Mouse (Mus musculus) E14TG2a.4 (cell line): ENCODE results near the gene Kcnd3.

Source experiments
- H3K27me3 ChIP-seq: 2 replicates; pipeline ENCODE4 v1.6.1; 2014; ENCODE audit warnings: low read length, control low read depth; ENCODE audit not compliant: insufficient read depth
- H3K36me3 ChIP-seq: 2 replicates; pipeline ENCODE4 v1.6.1; 2014; ENCODE audit warnings: low read length, control low read depth; ENCODE audit not compliant: insufficient read depth
- H3K4me1 ChIP-seq: replicated peaks from 2 replicates; pipeline ENCODE4 v1.6.1; 2014; ENCODE audit warnings: low read depth, low read length, control low read depth
- H3K4me3 ChIP-seq: replicated peaks from 2 replicates; pipeline ENCODE4 v1.5.1; 2014; ENCODE audit warnings: mild to moderate bottlenecking, low read length
- H3K9me3 ChIP-seq: 2 replicates; pipeline ENCODE4 v1.6.1; 2014; ENCODE audit warnings: low read length, control low read depth
- CTCF ChIP-seq: conservative IDR thresholded peaks from 2 replicates; pipeline ENCODE4 v1.5.1; 2014; ENCODE audit warnings: low read length
- NANOG ChIP-seq: IDR thresholded peaks from 2 replicates; pipeline ENCODE4 v1.6.1; 2014; ENCODE audit warnings: borderline replicate concordance, low read length, mixed read lengths
- POU5F1 ChIP-seq: IDR thresholded peaks from 2 replicates; pipeline ENCODE4 v1.6.1; 2014; ENCODE audit warnings: low read length, borderline replicate concordance

Kcnd3 gene

DNA sequence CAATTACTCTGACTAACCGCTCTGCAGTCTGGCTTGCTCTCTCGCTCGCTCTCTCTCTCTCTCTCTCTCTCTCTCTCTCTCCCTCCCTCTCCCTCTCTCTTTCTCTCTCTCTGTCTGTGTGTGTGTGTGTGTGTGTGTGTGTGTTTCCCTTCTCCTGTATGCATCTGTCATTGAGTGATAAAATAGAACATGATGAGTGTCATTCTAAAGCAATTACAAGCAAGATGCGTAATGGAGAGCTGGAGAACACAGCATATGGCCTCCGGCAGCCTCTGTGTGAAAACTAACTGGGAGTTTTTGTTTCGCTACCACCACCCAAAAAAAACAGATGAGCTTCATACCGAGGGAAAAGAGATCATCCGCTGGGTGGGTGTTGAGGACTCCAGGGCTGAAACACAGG is 29.3 kb downstream of the Kcnd3 start:
- H3K36me3 ChIP-seq, result no peaks in the 10 kb centered on the region
- no peaks in the 10 kb centered on the region for H3K4me1 ChIP-seq
- no peak for TF ChIP-seq NANOG
- no peak for TF ChIP-seq POU5F1
- TF ChIP-seq CTCF, result no peak
- peaks cover 28% of the 10 kb centered on the region for H3K27me3 ChIP-seq
- no peak overlapping the region for H3K4me3 ChIP-seq
- H3K9me3 ChIP-seq, result no peaks in the 10 kb centered on the region; the same call in 1 of the 2 replicates

GRCm38 (mm10) chr3:105483651-105484052 is 31.5 kb downstream of the Kcnd3 start:
- peaks cover 34% of the 10 kb centered on the region for H3K27me3 ChIP-seq
- H3K9me3 ChIP-seq, result no peaks in the 10 kb centered on the region; the same call in 1 of the 2 replicates
- no peak for TF ChIP-seq NANOG
- no peak for TF ChIP-seq POU5F1
- TF ChIP-seq CTCF, result no peak
- H3K36me3 ChIP-seq, result no peaks in the 10 kb centered on the region
- H3K4me1 ChIP-seq, result no peaks in the 10 kb centered on the region
- H3K4me3 ChIP-seq, result no peak overlapping the region

DNA sequence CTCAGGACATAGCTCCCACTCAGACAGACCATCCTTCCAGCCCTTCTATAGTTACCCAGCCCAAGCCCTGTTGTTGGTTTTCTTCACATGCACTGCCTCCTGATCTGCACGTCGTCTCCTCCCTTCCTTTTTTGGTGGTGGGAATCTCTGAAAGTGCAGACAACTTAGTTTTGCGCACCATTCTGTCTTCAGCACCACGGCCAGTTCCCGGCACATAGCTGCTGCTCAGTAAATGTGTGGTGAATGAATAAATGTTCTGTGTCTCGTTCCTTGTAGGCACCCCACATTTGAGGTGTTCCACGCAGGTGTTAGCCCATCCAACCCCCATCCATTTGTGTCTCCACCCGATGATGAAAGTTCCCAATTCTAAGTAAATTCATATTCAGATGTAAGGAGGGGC is 35.0 kb downstream of the Kcnd3 start:
- H3K4me1 ChIP-seq, result no peaks in the 10 kb centered on the region
- no peaks in the 10 kb centered on the region for H3K9me3 ChIP-seq
- no peak overlapping the region for H3K4me3 ChIP-seq
- no peak for TF ChIP-seq CTCF
- no peak for TF ChIP-seq NANOG
- no peak for TF ChIP-seq POU5F1
- H3K36me3 ChIP-seq, result no peaks in the 10 kb centered on the region
- peaks cover 30% of the 10 kb centered on the region for H3K27me3 ChIP-seq

DNA sequence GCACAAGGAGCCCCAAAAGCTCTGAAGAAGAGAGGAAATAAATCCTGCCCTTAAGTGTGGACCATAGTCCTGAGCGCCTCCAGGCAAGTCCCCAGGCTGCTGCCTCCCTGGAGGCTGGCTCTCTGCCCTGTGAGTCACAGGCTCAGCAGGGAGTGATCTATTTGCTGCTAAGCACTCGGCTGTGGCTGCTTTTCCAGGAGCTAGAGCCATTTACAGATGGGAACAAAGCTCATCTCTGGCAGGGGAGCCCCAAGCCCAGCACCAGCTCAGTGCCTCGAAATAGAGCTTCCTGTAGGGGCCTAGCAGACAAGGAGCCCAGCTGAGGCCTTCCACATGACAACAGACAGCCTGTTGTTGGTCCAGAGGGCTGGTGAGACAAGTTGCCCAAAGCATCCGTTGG is 37.5 kb downstream of the Kcnd3 start:
- Histone ChIP-seq H3K27me3 (peaks cover 21% of the 10 kb centered on the region), H3K36me3 (no peaks in the 10 kb centered on the region), H3K4me1 (no peaks in the 10 kb centered on the region), H3K4me3 (no peak overlapping the region), H3K9me3 (no peaks in the 10 kb centered on the region)
- TF ChIP-seq CTCF, result no peak
- no peak for TF ChIP-seq POU5F1
- no peak for TF ChIP-seq NANOG

- H3K4me3 ChIP-seq, result no peak overlapping the region
- H3K27me3 ChIP-seq, result peaks cover 3% of the 10 kb centered on the region; the same call in 1 of the 2 replicates
- TF ChIP-seq POU5F1, result no peak
- no peak for TF ChIP-seq CTCF
- TF ChIP-seq NANOG, result no peak
- no peaks in the 10 kb centered on the region for H3K4me1 ChIP-seq
- H3K36me3 ChIP-seq, result no peaks in the 10 kb centered on the region
- no peaks in the 10 kb centered on the region for H3K9me3 ChIP-seq
Measured at GRCm38 (mm10) chr3:105494886-105495285, 42.8 kb downstream of the Kcnd3 start.

GRCm38 (mm10) chr3:105496216-105496615 is 44.1 kb downstream of the Kcnd3 start:
- TF ChIP-seq POU5F1, result no peak
- TF ChIP-seq CTCF, result no peak
- no peak for TF ChIP-seq NANOG
- no peaks in the 10 kb centered on the region for H3K9me3 ChIP-seq
- H3K4me3 ChIP-seq, result no peak overlapping the region
- no peaks in the 10 kb centered on the region for H3K36me3 ChIP-seq
- H3K4me1 ChIP-seq, result no peaks in the 10 kb centered on the region
- peaks cover 3% of the 10 kb centered on the region; the same call in 1 of the 2 replicates for H3K27me3 ChIP-seq

GRCm38 (mm10) chr3:105496935-105497334 is 44.8 kb downstream of the Kcnd3 start:
- Histone ChIP-seq H3K4me1 (no peaks in the 10 kb centered on the region), H3K9me3 (no peaks in the 10 kb centered on the region), H3K27me3 (peaks cover 3% of the 10 kb centered on the region; the same call in 1 of the 2 replicates), H3K36me3 (no peaks in the 10 kb centered on the region), H3K4me3 (no peak overlapping the region)
- TF ChIP-seq NANOG (no peak), CTCF (no peak), POU5F1 (no peak)

DNA sequence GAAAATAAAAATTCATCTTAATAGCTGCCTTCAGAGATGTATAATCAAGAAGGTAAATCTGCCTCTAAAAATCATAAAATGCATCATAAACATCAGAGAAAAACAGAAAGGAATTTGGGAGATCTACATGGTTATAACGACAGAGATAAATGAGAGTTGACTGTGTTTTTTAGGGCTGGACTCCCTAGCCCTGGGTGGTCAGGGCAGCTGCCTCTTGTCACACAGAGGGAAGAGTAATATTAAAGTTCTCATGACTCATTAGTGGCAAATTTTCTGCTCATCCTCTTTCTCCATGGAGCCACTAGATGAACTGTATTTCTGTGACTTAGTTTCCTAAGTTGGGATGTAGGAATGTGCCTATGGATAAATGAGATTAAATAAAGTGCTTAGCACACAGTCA is 48.9 kb downstream of the Kcnd3 start:
- Histone ChIP-seq H3K27me3 (no peaks in the 10 kb centered on the region), H3K4me3 (no peak overlapping the region), H3K36me3 (no peaks in the 10 kb centered on the region), H3K4me1 (no peaks in the 10 kb centered on the region), H3K9me3 (no peaks in the 10 kb centered on the region)
- TF ChIP-seq POU5F1, result no peak
- TF ChIP-seq NANOG, result no peak
- no peak for TF ChIP-seq CTCF

GRCm38 (mm10) chr3:105504272-105504671 is 52.1 kb downstream of the Kcnd3 start:
- Histone ChIP-seq H3K27me3 (no peaks in the 10 kb centered on the region; the same call in 1 of the 2 replicates), H3K4me1 (no peaks in the 10 kb centered on the region), H3K36me3 (no peaks in the 10 kb centered on the region), H3K9me3 (no peaks in the 10 kb centered on the region), H3K4me3 (no peak overlapping the region)
- no peak for TF ChIP-seq NANOG

DNA sequence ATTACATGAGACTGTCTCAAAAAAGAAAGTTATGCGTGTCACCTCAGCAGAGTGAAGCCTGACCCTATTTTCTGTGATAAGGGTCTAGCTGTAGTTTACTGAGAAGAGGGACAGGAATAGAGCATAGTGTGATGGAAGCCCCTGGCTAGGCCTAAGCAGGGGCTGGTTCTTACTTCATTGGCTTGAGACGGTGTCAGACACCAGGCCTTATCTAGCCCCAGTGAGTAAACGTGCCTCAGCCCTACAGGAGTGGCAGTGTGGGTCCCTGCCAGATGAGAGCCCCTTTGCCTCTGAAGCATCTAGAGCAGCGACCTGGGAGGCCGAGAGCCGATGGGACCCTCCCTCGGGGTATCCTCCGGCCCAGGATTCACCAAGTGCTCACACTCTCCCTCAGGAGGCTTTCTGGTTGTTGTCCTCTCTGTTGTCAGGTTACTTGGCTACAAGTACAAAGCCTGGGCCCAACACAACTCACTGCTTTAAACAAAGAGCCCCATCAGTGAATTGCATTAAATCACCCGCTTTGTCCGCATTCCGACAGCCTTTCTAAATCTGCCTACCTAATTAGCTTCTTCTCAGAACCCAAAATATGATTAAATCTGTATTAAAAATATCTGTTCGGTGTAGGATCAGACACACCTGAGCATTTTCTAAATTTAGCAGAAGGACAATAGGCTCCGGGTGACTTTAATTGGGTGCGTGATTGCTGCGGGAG is 53.2 kb downstream of the Kcnd3 start:
- H3K27me3 ChIP-seq, result peaks cover 2% of the 10 kb centered on the region; the same call in 1 of the 2 replicates
- no peak overlapping the region for H3K4me3 ChIP-seq
- H3K36me3 ChIP-seq, result no peaks in the 10 kb centered on the region
- no peaks in the 10 kb centered on the region for H3K9me3 ChIP-seq
- TF ChIP-seq CTCF, result no peak
- no peak for TF ChIP-seq POU5F1
- TF ChIP-seq NANOG, result no peak
- H3K4me1 ChIP-seq, result no peaks in the 10 kb centered on the region
